Mouse (Mus musculus) olfactory bulb, adult 2 months (tissue): ENCODE measurements at regions not wholly inside any gene's neighbourhood (a gene's known extent, or its start where the extent isn't known, plus 50 kb on each side); places are given as distances from the start of the nearest gene placed in this dataset.

Experiments
- CTCF ChIP-seq: fragments of 200-500 bp; IDR thresholded peaks from 2 replicates; pipeline ENCODE4 v1.5.1; 2012; ENCODE audit warnings: low read depth, mild to moderate bottlenecking, low read length, moderate library complexity; ENCODE audit not compliant: insufficient read depth
- POLR2A ChIP-seq: fragments of 200-500 bp; IDR thresholded peaks from 2 replicates; pipeline ENCODE4 v1.6.1; 2012; ENCODE audit warnings: mild to moderate bottlenecking, low read depth, low read length, moderate library complexity; ENCODE audit not compliant: insufficient read depth

GRCm38 (mm10) chr8:26828311-26828909 is 148.7 kb upstream of the Zfp703 start:
- TF ChIP-seq POLR2A = no peak
- no peak for TF ChIP-seq CTCF
